Mouse (Mus musculus) intestine, embryonic 16.5 days (tissue): ENCODE measurements around the gene Ifitm2. TPM values are rescaled to one million over a fixed set of nuclear protein-coding genes. Genes with fewer than 3 reads are reported as not detected.
"Not testable (repeated sequence)": the region's sequence is repeated elsewhere in the genome, so short reads cannot be mapped to it uniquely, and the experiment has no call there.

Source experiments
- ATAC-seq: fragments of 200-750 bp; cut with Nextera tagmentation; 2 replicates; pipeline ENCODE4 v1.8.0; 2017; ENCODE audit warnings: moderate TSS enrichment, moderate library complexity
- H3K27ac ChIP-seq: fragments of 300-500 bp; sonication (generic); 2 replicates; pipeline ENCODE4 v1.5.1; 2014; ENCODE audit warnings: mild to moderate bottlenecking, low read length
- H3K27me3 ChIP-seq: fragments of 300-500 bp; sonication (generic); replicated peaks from 2 replicates; pipeline ENCODE4 v1.6.1; 2014; ENCODE audit warnings: low read length, control low read depth, mixed read lengths; ENCODE audit not compliant: control insufficient read depth, insufficient read depth
- H3K36me3 ChIP-seq: fragments of 300-500 bp; sonication (generic); 2 replicates; pipeline ENCODE4 v1.6.1; 2014; ENCODE audit warnings: low read length, control low read depth; ENCODE audit not compliant: control insufficient read depth, insufficient read depth
- H3K4me1 ChIP-seq: fragments of 300-500 bp; sonication (generic); 2 replicates; pipeline ENCODE4 v1.6.1; 2014; ENCODE audit warnings: low read length, control low read depth, mixed read lengths; ENCODE audit not compliant: control insufficient read depth, insufficient read depth
- H3K4me2 ChIP-seq: fragments of 300-500 bp; sonication (generic); 2 replicates; pipeline ENCODE4 v1.6.1; 2014; ENCODE audit warnings: low read depth, low read length, control low read depth
- H3K4me3 ChIP-seq: fragments of 300-500 bp; sonication (generic); 2 replicates; pipeline ENCODE4 v1.5.1; 2014; ENCODE audit warnings: mild to moderate bottlenecking, low read length
- H3K9ac ChIP-seq: fragments of 300-500 bp; sonication (generic); 2 replicates; pipeline ENCODE4 v1.6.1; 2014; ENCODE audit warnings: low read depth, low read length
- H3K9me3 ChIP-seq: fragments of 300-500 bp; sonication (generic); 2 replicates; pipeline ENCODE4 v1.6.1; 2016; ENCODE audit warnings: low read length, control low read depth; ENCODE audit not compliant: control insufficient read depth
- WGBS: fragments of 180-500 bp; shearing (Covaris S2); extraction: QIAGEN DNeasy Blood & Tissue Kit; methylation state at CpG from one replicate; pipeline ENCODE4 v1.1.7; 2014; 5-methylcytosine and 5-hydroxymethylcytosine counted together
- polyA plus RNA-seq: library from polyadenylated mRNA; unstranded; fragments of >200 nt; fragmentation: Nextera tagmentation; extraction: Ambion mirVana; gene quantifications from 2 replicates; pipeline ENCODE4 v1.2.1, GENCODE M21; 2015

The Ifitm2 gene
- polyA plus RNA-seq, 1 experiment from 2014 or later: 1,252 TPM

DNA sequence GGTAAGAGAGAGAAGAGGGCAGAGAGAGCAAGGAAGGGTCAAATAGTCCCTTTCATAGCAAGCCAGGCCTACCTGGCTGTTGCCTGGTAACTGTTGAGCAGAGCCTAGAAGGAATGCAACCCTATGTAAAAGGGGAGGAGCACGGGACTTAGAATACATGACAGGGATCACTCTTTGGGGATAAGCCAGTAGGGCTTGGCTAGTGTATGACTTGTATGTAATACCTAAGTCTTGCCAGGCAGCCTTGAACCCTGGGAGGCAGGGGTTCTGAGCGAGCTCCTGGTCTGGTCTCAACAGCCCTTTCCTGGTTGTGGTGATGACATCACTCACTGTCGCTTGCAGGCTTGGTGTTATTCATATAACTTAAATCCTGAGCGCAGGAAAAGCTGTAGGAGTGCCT lies 33.2 kb upstream of the Ifitm2 start:
- Histone ChIP-seq H3K4me2 (no peak overlapping the region), H3K4me3 (no peak overlapping the region), H3K9me3 (no peaks in the 10 kb centered on the region), H3K36me3 (no peaks in the 10 kb centered on the region), H3K4me1 (peaks cover 6% of the 10 kb centered on the region), H3K9ac (no peak overlapping the region), H3K27me3 (no peaks in the 10 kb centered on the region), H3K27ac (no peak overlapping the region)
- 70% methylated on average over 4 of the region's 4 CpGs for WGBS
- no peak for ATAC-seq

- no peak overlapping the region for H3K4me3 ChIP-seq
- no peaks in the 10 kb centered on the region for H3K27me3 ChIP-seq
- no peak overlapping the region for H3K9ac ChIP-seq
- H3K27ac ChIP-seq: no peak overlapping the region
- WGBS: 80% methylated on average over 17 of the region's 17 CpGs
- H3K4me1 ChIP-seq: peaks cover 6% of the 10 kb centered on the region
- ATAC-seq: no peak
- no peaks in the 10 kb centered on the region for H3K36me3 ChIP-seq
- H3K4me2 ChIP-seq: no peak overlapping the region
- no peaks in the 10 kb centered on the region for H3K9me3 ChIP-seq
Observed at GRCm38 (mm10) chr7:140987182-140988138, 31.7 kb upstream of the Ifitm2 start.

DNA sequence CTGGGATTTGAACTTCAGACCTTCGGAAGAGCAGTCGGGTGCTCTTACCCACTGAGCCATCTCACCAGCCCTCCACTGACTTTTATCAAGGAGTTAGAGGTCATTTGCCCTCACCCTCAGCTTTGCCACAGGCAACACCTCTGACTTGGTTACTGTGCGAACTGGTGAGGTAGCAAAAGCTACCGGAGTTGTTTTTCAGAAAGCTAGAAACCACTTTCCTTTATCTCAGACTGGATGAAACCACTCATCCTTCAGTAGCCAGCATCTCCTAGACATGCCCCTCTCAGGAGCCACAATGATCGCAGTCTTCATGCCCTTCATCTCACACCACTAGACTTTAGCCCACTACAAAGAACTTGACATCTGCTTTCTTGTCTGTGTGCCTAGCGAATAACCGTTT lies 27.2 kb upstream of the Ifitm2 start:
- H3K9ac ChIP-seq: no peak overlapping the region
- no peak overlapping the region for H3K27ac ChIP-seq
- no peaks in the 10 kb centered on the region for H3K36me3 ChIP-seq
- no peak overlapping the region for H3K4me3 ChIP-seq
- WGBS: 91% methylated on average over 7 of the region's 7 CpGs
- ATAC-seq: no peak
- H3K9me3 ChIP-seq: no peaks in the 10 kb centered on the region
- H3K4me2 ChIP-seq: no peak overlapping the region
- H3K4me1 ChIP-seq: no peaks in the 10 kb centered on the region
- no peaks in the 10 kb centered on the region for H3K27me3 ChIP-seq

- no peaks in the 10 kb centered on the region for H3K9me3 ChIP-seq
- 93% methylated on average over 8 of the region's 8 CpGs for WGBS
Observed at GRCm38 (mm10) chr7:140981704-140982103, 25.9 kb upstream of the Ifitm2 start.

DNA sequence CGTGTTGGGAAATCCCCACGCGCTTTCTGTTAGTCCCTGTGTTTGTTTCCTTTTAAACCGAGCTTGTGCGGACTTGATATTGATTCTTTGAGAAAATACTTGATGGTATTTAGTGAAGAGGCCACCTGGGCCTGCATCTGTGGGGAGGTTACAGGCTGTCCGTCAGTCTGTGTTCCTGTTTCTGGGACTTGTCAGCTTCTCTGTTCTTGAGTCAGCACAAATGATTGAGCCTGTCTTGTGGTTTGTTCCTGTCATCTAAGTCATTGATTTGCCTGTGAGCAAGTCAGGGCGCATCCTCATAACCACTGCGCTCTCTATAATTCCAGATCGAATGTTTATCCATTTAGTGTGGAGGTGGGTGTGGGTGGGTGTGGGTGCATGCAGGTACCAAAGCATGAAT lies 20.9 kb upstream of the Ifitm2 start:
- not testable (repeated sequence) for H3K27ac ChIP-seq, H3K9ac ChIP-seq, H3K27me3 ChIP-seq, H3K36me3 ChIP-seq, H3K4me2 ChIP-seq, H3K9me3 ChIP-seq, ATAC-seq, H3K4me3 ChIP-seq
- WGBS: 89% methylated on average over 9 of the region's 9 CpGs
- peaks cover 16% of the 10 kb centered on the region for H3K4me1 ChIP-seq

More at GRCm38 (mm10) chr7:140981704-140982103, 25.9 kb upstream of the Ifitm2 start:
- ATAC-seq: no peak
- Histone ChIP-seq H3K27me3 (no peaks in the 10 kb centered on the region), H3K4me1 (no peaks in the 10 kb centered on the region), H3K36me3 (no peaks in the 10 kb centered on the region), H3K27ac (no peak overlapping the region), H3K4me2 (no peak overlapping the region), H3K9ac (no peak overlapping the region), H3K4me3 (no peak overlapping the region)

- Histone ChIP-seq H3K36me3 (no peaks in the 10 kb centered on the region), H3K4me1 (peaks cover 26% of the 10 kb centered on the region), H3K9me3 (no peaks in the 10 kb centered on the region), H3K27ac (no peak overlapping the region), H3K9ac (no peak overlapping the region), H3K4me3 (no peak overlapping the region), H3K27me3 (no peaks in the 10 kb centered on the region), H3K4me2 (no peak overlapping the region)
- no peak for ATAC-seq
- 18% methylated on average over 3 of the region's 3 CpGs for WGBS
Observed at GRCm38 (mm10) chr7:140975465-140975864, 19.7 kb upstream of the Ifitm2 start.

DNA sequence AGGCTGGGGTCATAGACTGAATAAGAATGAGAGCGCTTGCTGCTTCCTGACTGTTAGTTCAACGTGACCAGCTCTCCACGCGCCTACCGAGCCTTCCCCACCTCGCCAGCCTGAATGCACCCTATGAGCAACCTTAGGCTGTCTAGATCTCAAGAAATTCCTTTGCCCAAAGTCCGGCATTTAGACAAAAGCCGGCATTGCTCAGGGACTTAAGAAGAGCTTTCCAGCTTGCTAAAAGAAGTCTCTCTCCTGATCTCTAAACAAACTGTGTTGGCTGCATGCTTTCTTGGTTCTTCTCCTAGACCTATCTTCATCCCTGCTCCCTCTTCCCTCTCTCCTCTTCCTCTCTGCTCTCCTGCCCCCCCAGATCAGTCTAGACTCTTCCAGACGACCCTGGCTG lies 19.2 kb upstream of the Ifitm2 start:
- Histone ChIP-seq H3K36me3 (no peaks in the 10 kb centered on the region), H3K4me3 (no peak overlapping the region), H3K4me1 (peaks cover 26% of the 10 kb centered on the region), H3K4me2 (no peak overlapping the region), H3K27ac (peak overlapping the region; percentile 36), H3K9me3 (no peaks in the 10 kb centered on the region), H3K9ac (no peak overlapping the region), H3K27me3 (no peaks in the 10 kb centered on the region)
- no peak for ATAC-seq
- 24% methylated on average over 9 of the region's 9 CpGs for WGBS

DNA sequence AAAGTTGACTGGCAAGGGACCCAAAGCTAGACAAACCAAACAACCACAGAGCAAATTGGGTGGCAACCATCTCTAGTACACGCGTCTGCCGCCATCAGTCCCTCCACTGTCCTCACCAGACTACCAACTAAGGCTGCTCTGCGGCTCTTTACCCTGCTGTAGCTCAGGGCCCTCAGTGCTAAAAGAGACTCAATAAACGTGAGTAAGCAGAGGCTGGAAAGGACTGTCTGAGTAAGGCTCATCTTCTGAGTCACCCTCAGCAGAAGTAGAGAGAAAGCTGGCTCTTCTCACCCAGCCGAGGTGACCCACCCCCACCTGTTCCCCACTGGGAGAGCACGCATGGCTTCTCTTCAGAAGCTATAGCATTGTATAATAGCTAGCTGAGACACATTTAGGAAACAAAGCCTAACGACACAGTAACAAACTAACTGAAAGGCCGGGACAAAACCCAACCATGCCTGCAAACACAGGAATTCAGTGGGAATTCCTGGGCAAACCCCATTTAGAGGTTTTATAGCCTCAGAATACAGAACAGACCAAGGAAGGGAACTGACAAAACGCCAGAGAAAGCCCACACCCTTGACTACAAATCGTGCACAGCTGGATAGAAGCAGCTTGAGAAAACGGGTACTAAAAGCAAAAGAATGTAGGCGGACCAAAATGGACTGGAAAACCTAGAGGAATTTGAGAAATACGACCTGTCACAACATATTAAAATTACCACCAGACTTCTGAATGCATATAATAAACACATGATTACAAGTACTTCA lies 17.8 kb upstream of the Ifitm2 start:
- Histone ChIP-seq H3K9ac (peak overlapping the region; percentile 30; the same call in 1 of the 2 replicates), H3K27ac (peak overlapping the region; percentile 72), H3K4me2 (no peak overlapping the region), H3K4me3 (no peak overlapping the region), H3K36me3 (no peaks in the 10 kb centered on the region), H3K4me1 (peaks cover 30% of the 10 kb centered on the region), H3K27me3 (no peaks in the 10 kb centered on the region), H3K9me3 (no peaks in the 10 kb centered on the region)
- WGBS: 41% methylated on average over 14 of the region's 14 CpGs
- ATAC-seq: no peak

- Histone ChIP-seq H3K27ac (peak overlapping the region; percentile 92), H3K9me3 (no peaks in the 10 kb centered on the region), H3K27me3 (no peaks in the 10 kb centered on the region), H3K4me1 (peaks cover 36% of the 10 kb centered on the region), H3K9ac (0 out of 2 replicates have a peak overlapping the region, but pooled peaks have one; percentile 29), H3K4me2 (no peak overlapping the region), H3K4me3 (no peak overlapping the region), H3K36me3 (no peaks in the 10 kb centered on the region)
- 47% methylated on average over 8 of the region's 8 CpGs for WGBS
- ATAC-seq: peak; percentile 72
Observed at GRCm38 (mm10) chr7:140971479-140972171, 15.8 kb upstream of the Ifitm2 start.
